In the genomic region with DNA sequence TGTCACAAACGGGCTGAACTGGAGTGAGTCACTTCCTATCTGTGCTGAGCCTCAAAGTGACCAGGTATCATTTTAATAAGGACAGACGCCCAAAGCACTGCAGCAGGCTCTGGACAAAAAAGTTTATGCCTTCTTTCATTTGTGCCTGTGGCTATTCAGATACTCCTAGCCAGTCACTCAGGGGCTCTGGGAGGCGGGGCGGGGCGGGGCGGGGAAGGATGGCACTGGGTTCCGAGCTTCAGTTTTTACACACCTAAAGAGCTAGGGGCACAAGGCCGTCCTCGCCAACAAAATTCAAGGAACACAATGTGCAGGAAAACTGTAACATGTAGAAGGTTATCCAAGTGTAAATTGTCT, we compare ENCODE assay signal across 8 mouse cellular contexts. TPM values are rescaled to one million over a fixed set of nuclear protein-coding genes. Genes with fewer than 3 reads are reported as not detected.
DNase-seq lines count a peak whose midpoint lies in the region; ATAC-seq and TF ChIP-seq lines count a peak whose summit lies in the region.

No protein-coding gene starts in this region.

- WGBS in embryonic facial prominence, embryonic 12.5 days: 3% methylated on average over 9 of the region's 9 CpGs
- WGBS in hindbrain, embryonic 13.5 days: 3% methylated on average over 9 of the region's 9 CpGs
- under 1% methylated on average over 9 of the region's 9 CpGs for WGBS in macrophage (ENCODE audit: missing documents)

- DNase-seq in layer of hippocampus, adult 2 months (ENCODE audit: low spot score in 2 of 2): no peak
- DNase-seq in layer of hippocampus, adult 8-10 months (ENCODE audit: low spot score in 2 of 2): no peak
- DNase-seq in layer of hippocampus, postnatal 10 days (ENCODE audit: low spot score in 2 of 2): no peak
- DNase-seq in layer of hippocampus, adult 18-20 months (ENCODE audit: low spot score in 2 of 2): no peak
- DNase-seq in kidney, adult 18-20 months: no peak

- peak overlapping the region; percentile 67 for H3K4me2 ChIP-seq in embryonic facial prominence, embryonic 12.5 days (replicated peaks)
- H3K4me2 ChIP-seq in hindbrain, embryonic 13.5 days: peak overlapping the region; percentile 83

- H3K79me2 ChIP-seq in macrophage (ENCODE audit: inconsistent target): peaks cover 6% of the 10 kb centered on the region; the same call in 1 of the 2 replicates

- H3K36me3 ChIP-seq in embryonic facial prominence, embryonic 12.5 days: no peaks in the 10 kb centered on the region
- H3K36me3 ChIP-seq in hindbrain, embryonic 13.5 days: no peaks in the 10 kb centered on the region
- no peaks in the 10 kb centered on the region for H3K36me3 ChIP-seq in macrophage (ENCODE audit: inconsistent target)

- H3K9ac ChIP-seq in embryonic facial prominence, embryonic 12.5 days: no peak overlapping the region
- peak overlapping the region; percentile 89 for H3K9ac ChIP-seq in hindbrain, embryonic 13.5 days

- H3K9me3 ChIP-seq in embryonic facial prominence, embryonic 12.5 days: no peaks in the 10 kb centered on the region
- H3K9me3 ChIP-seq in hindbrain, embryonic 13.5 days: no peaks in the 10 kb centered on the region

- ATAC-seq in embryonic facial prominence, embryonic 12.5 days (ENCODE audit: insufficient number of reproducible peaks, insufficient read depth, low FRiP score, low TSS enrichment): peak; percentile 77
- peak; percentile 85 for ATAC-seq in hindbrain, embryonic 13.5 days (ENCODE audit: low FRiP score)

- H3K27me3 ChIP-seq in embryonic facial prominence, embryonic 12.5 days: no peaks in the 10 kb centered on the region
- 0 out of 2 replicates have a peak, but pooled peaks cover 5% of the 10 kb centered on the region for H3K27me3 ChIP-seq in hindbrain, embryonic 13.5 days

- H3K4me3 ChIP-seq in layer of hippocampus, adult 2 months: peak overlapping the region; percentile 97
- peak overlapping the region; percentile 67 for H3K4me3 ChIP-seq in embryonic facial prominence, embryonic 12.5 days
- H3K4me3 ChIP-seq in hindbrain, embryonic 13.5 days: peak overlapping the region; percentile 80
- H3K4me3 ChIP-seq in macrophage (ENCODE audit: inconsistent target): peak overlapping the region; percentile 27

- H3K27ac ChIP-seq in layer of hippocampus, adult 2 months: peak overlapping the region; percentile 94
- H3K27ac ChIP-seq in embryonic facial prominence, embryonic 12.5 days: no peak overlapping the region
- no peak overlapping the region for H3K27ac ChIP-seq in hindbrain, embryonic 13.5 days
- no peak overlapping the region for H3K27ac ChIP-seq in macrophage

- no peak for TF ChIP-seq CTCF in layer of hippocampus, adult 2 months (conservative IDR thresholded peaks at IDR 0.05)

- no peaks in the 10 kb centered on the region for H3K4me1 ChIP-seq in embryonic facial prominence, embryonic 12.5 days
- peaks cover 10% of the 10 kb centered on the region for H3K4me1 ChIP-seq in hindbrain, embryonic 13.5 days (replicated peaks)

RNA-seq across cellular contexts. Expression of a gene that starts 0.3 kb away (rescaled TPM):
- total RNA-seq in layer of hippocampus, adult 2 months (2021): 10 to 100 TPM; 18.1 to 22.7 TPM
- 10 to 100 TPM; 21.0 to 27.3 (median 26.2) TPM for total RNA-seq in layer of hippocampus, adult 8-10 months (2022)
- polyA plus RNA-seq in embryonic facial prominence, embryonic 12.5 days (2016; fragmentation: Nextera tagmentation; extraction: Ambion mirVana): 37.9 and 40.6 TPM in 2 replicates
- 23.3 and 23.9 TPM in 2 replicates for polyA plus RNA-seq in hindbrain, embryonic 13.5 days (2015; fragmentation: Nextera tagmentation; extraction: Ambion mirVana)
- 10 to 100 TPM; 14.7 to 72.0 (median 38.1) TPM for total RNA-seq in macrophage (2018; cell fraction: chromatin; rRNA removed)
- total RNA-seq in macrophage (2018; cell fraction: cytosol; rRNA removed): 10 to 100 TPM in 22 of 26 experiments, 1 to 10 TPM in 4; 8.7 to 20.9 (median 11.5) TPM
- 10 to 100 TPM in 25 of 26 experiments, 1 to 10 TPM in 1; 9.7 to 62.6 (median 26.7) TPM for total RNA-seq in macrophage (2018; cell fraction: nucleus; rRNA removed)
- 14.5 to 17.0 TPM (median 15.8 TPM) in 3 replicates for polyA plus RNA-seq in macrophage (2018)
- 10 to 100 TPM; 29.7 to 32.4 TPM for total RNA-seq in layer of hippocampus, postnatal 10 days (2021)
- total RNA-seq in layer of hippocampus, adult 18-20 months (2021): 10 to 100 TPM; 18.2 to 19.2 TPM

Comparison
In these comparisons a context has a peak if more than half of its experiments do, and no peak if none do; other contexts are left out.
1. H3K4me3 ChIP-seq: peak in every context shown above with its lines; median percentile 97 in layer of hippocampus, adult 2 months; 80 in hindbrain, embryonic 13.5 days; 67 in embryonic facial prominence, embryonic 12.5 days; 27 in macrophage.